ENCODE assay signal across 28 mouse cellular contexts in genomic region chr2:13755733-13756132, GRCm38 (mm10). TPM values are rescaled to one million over a fixed set of nuclear protein-coding genes. Genes with fewer than 3 reads are reported as not detected.
DNase-seq lines count a peak whose midpoint lies in the region; ATAC-seq and TF ChIP-seq lines count a peak whose summit lies in the region.
"Had no signal": no experiment of that assay in that cellular context is flagged by ENCODE, and none has a peak within 500 bp of the region (broad histone marks: within the 10 kb centered on the region; RNA-seq: fewer than 3 reads in every experiment).

No protein-coding gene starts in this region.

- H3K9ac ChIP-seq in forebrain, embryonic 14.5 days (ENCODE audit: low read length): no peak overlapping the region
- H3K9ac ChIP-seq in forebrain, embryonic 12.5 days: no peak overlapping the region
- H3K9ac ChIP-seq: embryonic facial prominence, embryonic 13.5 days; heart, embryonic 13.5 days; hindbrain, embryonic 14.5 days had no signal

- no peaks in the 10 kb centered on the region for H3K9me3 ChIP-seq in forebrain, embryonic 14.5 days (replicated peaks; ENCODE audit: control insufficient read depth, low read length)
- H3K9me3 ChIP-seq in forebrain, embryonic 12.5 days: no peaks in the 10 kb centered on the region
- H3K9me3 ChIP-seq: embryonic facial prominence, embryonic 10.5 days; embryonic facial prominence, embryonic 13.5 days; G1E; heart, embryonic 10.5 days; heart, embryonic 13.5 days had no signal

- H3K27me3 ChIP-seq in forebrain, embryonic 14.5 days (replicated peaks; ENCODE audit: control insufficient read depth, insufficient read depth, low read length): no peaks in the 10 kb centered on the region
- H3K27me3 ChIP-seq in forebrain, embryonic 12.5 days: no peaks in the 10 kb centered on the region
- H3K27me3 ChIP-seq: CH12.LX; embryonic facial prominence, embryonic 13.5 days; heart, embryonic 13.5 days; Patski had no signal

- no peaks in the 10 kb centered on the region for H3K36me3 ChIP-seq in forebrain, embryonic 14.5 days (ENCODE audit: control insufficient read depth, insufficient read depth, low read length)
- H3K36me3 ChIP-seq in forebrain, embryonic 12.5 days (replicated peaks): no peaks in the 10 kb centered on the region
- H3K36me3 ChIP-seq: embryonic facial prominence, embryonic 10.5 days; embryonic facial prominence, embryonic 13.5 days; G1E; heart, embryonic 10.5 days; heart, embryonic 13.5 days had no signal

- H3K4me2 ChIP-seq in forebrain, embryonic 14.5 days (ENCODE audit: low read length): no peak overlapping the region
- H3K4me2 ChIP-seq in forebrain, embryonic 12.5 days: no peak overlapping the region
- H3K4me2 ChIP-seq: embryonic facial prominence, embryonic 13.5 days; heart, embryonic 13.5 days; hindbrain, embryonic 14.5 days had no signal

- no peak overlapping the region for H3K27ac ChIP-seq in forebrain, embryonic 14.5 days (ENCODE audit: low read depth, low read length)
- no peak overlapping the region for H3K27ac ChIP-seq in forebrain, embryonic 12.5 days
- no peak overlapping the region for H3K27ac ChIP-seq in gastrocnemius, adult 2 months
- H3K27ac ChIP-seq: embryonic facial prominence, embryonic 10.5 days; embryonic facial prominence, embryonic 13.5 days; heart, adult 2 months; heart, embryonic 10.5 days; heart, embryonic 13.5 days; hindbrain, embryonic 14.5 days; hindbrain, postnatal 0 days had no signal

- H3K4me1 ChIP-seq in forebrain, embryonic 14.5 days (ENCODE audit: control insufficient read depth, insufficient read depth, low read length): no peaks in the 10 kb centered on the region
- H3K4me1 ChIP-seq in forebrain, embryonic 12.5 days: no peaks in the 10 kb centered on the region
- H3K4me1 ChIP-seq: embryonic facial prominence, embryonic 10.5 days; embryonic facial prominence, embryonic 13.5 days; heart, embryonic 10.5 days; heart, embryonic 13.5 days had no signal

- no peak overlapping the region for H3K4me3 ChIP-seq in forebrain, embryonic 14.5 days (ENCODE audit: low read depth, low read length)
- H3K4me3 ChIP-seq in forebrain, embryonic 12.5 days (replicated peaks): no peak overlapping the region
- no peak overlapping the region for H3K4me3 ChIP-seq in gastrocnemius, adult 2 months
- H3K4me3 ChIP-seq: embryonic facial prominence, embryonic 10.5 days; embryonic facial prominence, embryonic 13.5 days; erythroblast, embryonic 14.5 days; heart, adult 2 months; heart, embryonic 10.5 days; heart, embryonic 13.5 days had no signal

- 69% methylated on average over 4 of the region's 4 CpGs for WGBS in forebrain, embryonic 14.5 days
- 78% methylated on average over 4 of the region's 4 CpGs for WGBS in forebrain, embryonic 12.5 days

- ATAC-seq in forebrain, embryonic 14.5 days: peak; percentile 20; the same call in 1 of the 2 replicates
- no peak for ATAC-seq in forebrain, embryonic 12.5 days (ENCODE audit: low FRiP score)
- ATAC-seq: hindbrain, postnatal 0 days; intestine, postnatal 0 days; Patski had no signal

- no peak for TF ChIP-seq POLR2A in brain, embryonic 14.5 days (IDR thresholded peaks at IDR 0.05; ENCODE audit: borderline replicate concordance, extremely low read depth, insufficient read depth, insufficient read length, poor library complexity, severe bottlenecking)

- no peak for TF ChIP-seq CTCF in brain, embryonic 14.5 days (IDR thresholded peaks at IDR 0.05; ENCODE audit: borderline replicate concordance, extremely low read depth, insufficient read depth, insufficient read length)
- no peak for TF ChIP-seq CTCF in gastrocnemius, adult 2 months (IDR thresholded peaks at IDR 0.05)

- intact Hi-C loops in gastrocnemius, adult 2 months (cut with DNase I): no loop called here

- peak; percentile 34 for DNase-seq in forebrain, embryonic 14.5 days (ENCODE audit: low spot score)
- peak; percentile 11 for DNase-seq in brain, adult 2 months (ENCODE audit: low read depth, low spot score)
- peak; percentile 24 for DNase-seq in brain, embryonic 14.5 days (ENCODE audit: low read depth)
- peak; percentile 16 for DNase-seq in induced T-regulatory cell, adult 2 months (ENCODE audit: low read depth)
- DNase-seq in gastrocnemius, adult 2 months: no peak
- no peak for DNase-seq in cerebellum, postnatal 36 days
- DNase-seq: adrenal gland, postnatal 10 days; adrenal gland, postnatal 36 days; cerebellum, adult 11-12 months; cerebellum, adult 9-10 months; cerebellum, postnatal 14 days; gastrocnemius, postnatal 25 days; heart, adult 2 months; heart, postnatal 14 days; heart, postnatal 4 days; kidney, adult 2 months had no signal

RNA-seq across cellular contexts. Expression of gene St8sia6, which starts 38.1 kb away (rescaled TPM):
- 0.42 and 0.90 TPM in 2 replicates for polyA plus RNA-seq in forebrain, embryonic 14.5 days (2014; fragmentation: Nextera tagmentation; extraction: Ambion mirVana)
- 0.64 and 0.77 TPM in 2 replicates for polyA plus RNA-seq in forebrain, embryonic 12.5 days (2016; fragmentation: Nextera tagmentation; extraction: Ambion mirVana)
- 0.37 and 0.70 TPM in 2 replicates for polyA plus RNA-seq in brain, embryonic 14.5 days (2012; rRNA removed)
- total RNA-seq in gastrocnemius, adult 2 months (2021): under 1 TPM; 0.48 to 0.59 TPM
- polyA plus RNA-seq: erythroblast, embryonic 14.5 days; G1E had no signal

Comparison
In these comparisons a context has a peak if more than half of its experiments do, and no peak if none do; other contexts are left out.
1. DNase-seq: peak in forebrain, embryonic 14.5 days (single experiment), brain, adult 2 months (single experiment), brain, embryonic 14.5 days (single experiment) and induced T-regulatory cell, adult 2 months (single experiment); none in gastrocnemius, adult 2 months (single experiment) and cerebellum, postnatal 36 days (0 of 2).